Mouse (Mus musculus) heart, embryonic 13.5 days (tissue): ENCODE measurements around the gene Dut. TPM values are rescaled to one million over a fixed set of nuclear protein-coding genes. Genes with fewer than 3 reads are reported as not detected.

Experiments used
- ATAC-seq: fragments of 200-750 bp; cut with Nextera tagmentation; 2 replicates; pipeline ENCODE4 v1.8.0; 2017; ENCODE audit warnings: moderate TSS enrichment; ENCODE audit not compliant: insufficient number of reproducible peaks, low FRiP score, low TSS enrichment; ENCODE audit errors: extremely low read depth
- H3K27ac ChIP-seq: fragments of 300-500 bp; sonication (generic); replicated peaks from 2 replicates; pipeline ENCODE4 v1.5.1; 2015; ENCODE audit warnings: moderate library complexity, mild to moderate bottlenecking, inconsistent platforms
- H3K27me3 ChIP-seq: fragments of 300-500 bp; sonication (generic); replicated peaks from 2 replicates; pipeline ENCODE4 v1.6.1; 2015; ENCODE audit warnings: mild to moderate bottlenecking, inconsistent platforms
- H3K36me3 ChIP-seq: fragments of 300-500 bp; sonication (generic); 2 replicates; pipeline ENCODE4 v1.6.1; 2015; ENCODE audit warnings: mild to moderate bottlenecking, inconsistent platforms
- H3K4me1 ChIP-seq: fragments of 300-500 bp; sonication (generic); 2 replicates; pipeline ENCODE4 v1.6.1; 2015; ENCODE audit warnings: inconsistent platforms
- H3K4me2 ChIP-seq: fragments of 300-500 bp; sonication (generic); 2 replicates; pipeline ENCODE4 v1.6.1; 2015; ENCODE audit warnings: inconsistent platforms, mild to moderate bottlenecking, moderate library complexity
- H3K4me3 ChIP-seq: fragments of 300-500 bp; sonication (generic); 2 replicates; pipeline ENCODE4 v1.5.1; 2015; ENCODE audit warnings: moderate library complexity, mild to moderate bottlenecking, inconsistent platforms
- H3K9ac ChIP-seq: fragments of 300-500 bp; sonication (generic); 2 replicates; pipeline ENCODE4 v1.6.1; 2015; ENCODE audit warnings: inconsistent platforms, mild to moderate bottlenecking, moderate library complexity
- H3K9me3 ChIP-seq: fragments of 300-500 bp; sonication (generic); 2 replicates; pipeline ENCODE4 v1.6.1; 2016; ENCODE audit warnings: inconsistent platforms
- WGBS: fragments of 180-500 bp; shearing (Covaris S2); methylation state at CpG from one replicate; pipeline ENCODE4 v1.1.7; 2015; ENCODE audit warnings: mixed read lengths; 5-methylcytosine and 5-hydroxymethylcytosine counted together
- polyA plus RNA-seq: library from polyadenylated mRNA; unstranded; fragments of >200 nt; fragmentation: Nextera tagmentation; extraction: Ambion mirVana; gene quantifications from 2 replicates; pipeline ENCODE4 v1.2.1, GENCODE M21; 2015

Gene Dut
- polyA plus RNA-seq, 1 experiment from 2014 or later: 113 TPM

DNA sequence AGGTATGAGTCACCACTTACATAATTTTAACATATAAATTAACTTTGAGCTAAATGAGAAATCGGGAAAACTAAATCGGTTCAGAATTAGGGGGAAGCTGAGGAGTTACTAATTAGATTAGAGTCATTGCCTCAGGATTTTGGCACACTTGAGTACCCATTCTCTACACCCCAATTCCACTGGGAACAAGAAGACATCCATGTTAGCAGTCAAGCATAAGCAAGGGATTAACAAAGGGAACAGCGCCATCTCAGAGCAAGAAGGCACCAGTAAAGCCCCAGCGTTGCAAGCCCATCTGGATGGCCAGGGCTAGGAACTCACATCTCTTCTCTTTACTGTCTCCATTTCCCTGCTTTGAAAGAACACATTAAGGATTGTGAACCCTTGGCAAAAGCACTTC lies 38.8 kb downstream of the Dut start:
- Histone ChIP-seq H3K9ac (no peak overlapping the region), H3K36me3 (no peaks in the 10 kb centered on the region), H3K4me3 (no peak overlapping the region), H3K4me1 (no peaks in the 10 kb centered on the region), H3K4me2 (no peak overlapping the region), H3K27me3 (no peaks in the 10 kb centered on the region; the same call in 1 of the 2 replicates), H3K9me3 (no peaks in the 10 kb centered on the region), H3K27ac (no peak overlapping the region)
- ATAC-seq: no peak
- 83% methylated on average over 4 of the region's 4 CpGs for WGBS

DNA sequence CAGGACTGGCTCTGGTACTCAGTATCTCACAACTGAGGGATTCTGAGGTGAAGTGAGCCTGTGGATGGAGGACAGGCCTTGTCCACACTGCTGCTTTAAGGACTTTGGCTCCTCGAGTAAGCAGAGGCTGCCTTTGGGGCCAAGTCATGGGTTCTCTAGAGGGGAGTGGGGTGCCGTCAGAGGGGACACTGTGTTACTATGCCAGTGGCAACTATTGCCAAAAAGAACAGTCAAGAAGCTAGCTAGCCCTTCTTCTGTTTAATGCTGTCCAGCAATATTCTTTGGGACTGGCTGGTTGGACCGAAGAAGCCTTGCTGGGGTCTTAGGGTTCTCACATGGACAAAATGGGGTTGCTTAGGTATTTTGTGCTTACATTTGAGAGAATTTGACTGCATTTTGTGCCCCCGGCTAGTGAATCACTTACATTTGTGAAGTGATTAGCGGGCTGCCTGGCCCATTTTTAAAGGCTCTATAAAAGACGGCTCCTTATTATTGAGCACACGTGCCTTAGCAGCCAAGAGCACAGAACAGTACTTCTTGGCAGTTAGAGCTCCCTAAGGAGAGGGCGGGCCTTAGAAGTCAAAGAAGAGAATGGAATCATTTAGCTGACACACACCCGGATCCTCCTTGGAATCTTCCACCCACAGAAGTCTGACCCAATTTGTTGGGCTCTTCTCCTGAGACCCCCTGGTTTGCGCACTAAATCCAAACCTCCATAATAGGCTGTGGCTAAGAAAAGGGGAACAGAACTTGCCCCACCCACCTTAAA lies 43.4 kb downstream of the Dut start:
- no peaks in the 10 kb centered on the region for H3K9me3 ChIP-seq
- H3K27ac ChIP-seq: no peak overlapping the region
- H3K9ac ChIP-seq: no peak overlapping the region
- no peak overlapping the region for H3K4me3 ChIP-seq
- H3K36me3 ChIP-seq: no peaks in the 10 kb centered on the region
- WGBS: 77% methylated on average over 10 of the region's 10 CpGs
- peaks cover 12% of the 10 kb centered on the region for H3K4me1 ChIP-seq
- no peak for ATAC-seq
- H3K27me3 ChIP-seq: no peaks in the 10 kb centered on the region; the same call in 1 of the 2 replicates
- H3K4me2 ChIP-seq: no peak overlapping the region

DNA sequence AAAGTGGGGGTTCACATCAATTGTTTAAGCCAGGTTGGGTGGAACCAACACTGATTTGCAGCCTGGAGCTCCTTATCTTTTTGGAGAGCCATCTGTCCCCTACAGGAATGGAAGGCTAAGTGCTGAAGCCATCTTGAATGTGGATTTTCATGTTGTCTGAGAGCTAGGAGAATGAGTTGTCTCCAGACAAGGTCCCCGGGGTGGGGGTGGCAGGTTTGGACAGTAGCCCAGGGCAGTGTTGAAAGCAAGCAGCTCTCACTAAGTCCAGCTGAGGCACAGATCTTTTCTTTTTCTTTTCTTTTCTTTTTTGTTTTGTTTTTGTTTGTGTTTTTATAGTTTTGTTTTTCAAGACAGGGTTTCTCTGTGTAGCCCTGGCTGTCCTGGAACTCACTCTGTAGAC lies 44.1 kb downstream of the Dut start:
- Histone ChIP-seq H3K27ac (no peak overlapping the region), H3K27me3 (no peaks in the 10 kb centered on the region; the same call in 1 of the 2 replicates), H3K4me2 (no peak overlapping the region), H3K4me3 (no peak overlapping the region), H3K9ac (no peak overlapping the region), H3K36me3 (no peaks in the 10 kb centered on the region), H3K4me1 (peaks cover 12% of the 10 kb centered on the region), H3K9me3 (no peaks in the 10 kb centered on the region)
- WGBS: 46% methylated on average over 1 of the region's 1 CpGs
- ATAC-seq: no peak

DNA sequence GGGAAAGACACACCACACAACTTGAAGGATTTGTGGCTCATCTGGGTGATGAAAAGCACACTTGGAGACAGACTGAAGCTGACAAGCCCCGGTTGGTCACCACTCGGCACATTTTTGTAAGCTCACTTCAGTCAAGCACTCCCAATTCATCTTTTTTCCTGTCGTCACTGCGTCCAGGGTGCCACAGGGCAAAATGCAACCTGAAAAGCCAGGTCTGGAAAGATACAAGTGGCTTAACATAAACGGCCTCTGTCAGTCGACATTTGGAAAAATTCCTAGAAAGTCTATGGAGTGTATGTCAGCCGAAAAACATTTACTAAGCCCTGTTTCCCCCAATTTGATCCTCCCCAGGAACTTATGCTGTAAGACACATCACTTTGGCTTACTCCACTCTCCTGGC lies 45.6 kb downstream of the Dut start:
- H3K9me3 ChIP-seq: no peaks in the 10 kb centered on the region
- peaks cover 4% of the 10 kb centered on the region; the same call in 1 of the 2 replicates for H3K36me3 ChIP-seq
- no peak overlapping the region for H3K4me3 ChIP-seq
- no peaks in the 10 kb centered on the region; the same call in 1 of the 2 replicates for H3K27me3 ChIP-seq
- no peak overlapping the region for H3K9ac ChIP-seq
- H3K4me1 ChIP-seq: peaks cover 12% of the 10 kb centered on the region
- H3K4me2 ChIP-seq: no peak overlapping the region
- H3K27ac ChIP-seq: no peak overlapping the region
- ATAC-seq: no peak
- WGBS: 42% methylated on average over 7 of the region's 7 CpGs

DNA sequence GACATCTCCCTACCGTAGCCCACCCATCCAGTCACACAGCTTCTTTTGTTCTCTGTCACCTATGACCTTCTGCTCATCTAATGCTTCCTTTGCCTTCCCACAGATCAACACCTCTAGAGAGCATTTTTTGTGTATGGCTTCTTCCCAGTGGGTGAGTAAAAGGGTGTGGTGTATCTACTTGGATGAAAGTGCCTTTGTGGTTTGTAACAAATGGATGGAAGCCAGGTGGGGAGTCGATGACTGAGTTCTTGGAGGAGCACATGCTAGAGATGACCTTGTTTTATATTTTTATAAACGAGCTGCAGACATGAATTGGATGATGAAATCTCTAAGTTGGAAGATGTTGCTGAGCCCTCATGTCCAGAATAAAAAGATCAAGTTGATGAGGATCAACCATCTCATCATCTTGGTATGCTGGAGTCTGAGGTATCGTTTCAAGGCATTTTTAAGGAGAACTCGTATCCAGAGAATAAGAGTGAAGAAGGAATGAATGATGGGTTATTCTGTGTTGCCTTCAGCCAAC lies 47.0 kb downstream of the Dut start:
- Histone ChIP-seq H3K9me3 (no peaks in the 10 kb centered on the region), H3K9ac (no peak overlapping the region), H3K27ac (no peak overlapping the region), H3K27me3 (no peaks in the 10 kb centered on the region), H3K36me3 (peaks cover 9% of the 10 kb centered on the region), H3K4me2 (no peak overlapping the region), H3K4me3 (no peak overlapping the region), H3K4me1 (peaks cover 12% of the 10 kb centered on the region)
- 76% methylated on average over 5 of the region's 5 CpGs for WGBS
- ATAC-seq: no peak

DNA sequence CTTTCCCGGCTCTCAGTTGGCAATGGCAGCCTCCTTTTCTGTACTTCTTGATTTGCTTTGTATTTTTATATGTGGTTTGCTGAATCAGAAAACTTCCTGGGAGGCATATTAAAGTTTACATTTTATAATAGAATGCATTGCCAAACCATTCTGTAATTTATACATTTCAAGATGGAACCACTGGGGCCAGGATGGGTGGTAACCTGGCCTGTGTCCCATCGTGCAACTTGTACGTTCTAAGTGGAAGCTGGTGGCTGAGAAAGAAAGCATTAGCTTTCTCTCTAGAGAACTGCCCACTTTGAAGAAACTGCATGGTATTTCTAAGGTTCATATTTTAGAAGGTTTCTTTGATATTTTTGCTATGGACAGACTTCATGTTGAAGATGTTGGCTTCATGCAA lies 48.5 kb downstream of the Dut start:
- ATAC-seq: no peak
- H3K4me3 ChIP-seq: no peak overlapping the region
- no peak overlapping the region for H3K4me2 ChIP-seq
- no peaks in the 10 kb centered on the region for H3K27me3 ChIP-seq
- no peak overlapping the region for H3K27ac ChIP-seq
- no peaks in the 10 kb centered on the region for H3K9me3 ChIP-seq
- no peak overlapping the region for H3K9ac ChIP-seq
- WGBS: 80% methylated on average over 3 of the region's 3 CpGs
- peaks cover 12% of the 10 kb centered on the region for H3K4me1 ChIP-seq
- peaks cover 13% of the 10 kb centered on the region for H3K36me3 ChIP-seq

DNA sequence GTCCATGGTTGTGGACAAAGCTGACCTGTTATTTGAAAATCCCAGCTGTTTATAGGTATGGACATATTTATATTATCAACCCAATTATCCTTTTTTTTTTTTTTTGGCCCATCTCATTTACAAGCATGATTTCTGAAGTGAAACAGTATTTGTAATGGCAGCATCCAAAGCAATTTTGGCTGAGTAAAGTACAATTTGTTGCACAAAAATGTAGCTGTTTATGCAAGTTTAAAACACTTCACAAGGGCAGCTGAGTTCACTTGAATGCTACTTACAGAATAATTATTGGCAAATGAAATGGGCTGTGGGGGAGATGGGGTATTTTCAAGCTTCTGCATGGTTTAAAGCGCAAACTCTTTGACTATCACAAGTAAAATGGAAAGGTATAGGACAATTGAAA lies 51.9 kb downstream of the Dut start:
- Histone ChIP-seq H3K27ac (no peak overlapping the region), H3K9ac (no peak overlapping the region), H3K4me2 (no peak overlapping the region), H3K36me3 (peaks cover 46% of the 10 kb centered on the region), H3K27me3 (no peaks in the 10 kb centered on the region), H3K4me1 (no peaks in the 10 kb centered on the region), H3K4me3 (no peak overlapping the region), H3K9me3 (no peaks in the 10 kb centered on the region)
- 91% methylated on average over 1 of the region's 1 CpGs for WGBS
- no peak for ATAC-seq

DNA sequence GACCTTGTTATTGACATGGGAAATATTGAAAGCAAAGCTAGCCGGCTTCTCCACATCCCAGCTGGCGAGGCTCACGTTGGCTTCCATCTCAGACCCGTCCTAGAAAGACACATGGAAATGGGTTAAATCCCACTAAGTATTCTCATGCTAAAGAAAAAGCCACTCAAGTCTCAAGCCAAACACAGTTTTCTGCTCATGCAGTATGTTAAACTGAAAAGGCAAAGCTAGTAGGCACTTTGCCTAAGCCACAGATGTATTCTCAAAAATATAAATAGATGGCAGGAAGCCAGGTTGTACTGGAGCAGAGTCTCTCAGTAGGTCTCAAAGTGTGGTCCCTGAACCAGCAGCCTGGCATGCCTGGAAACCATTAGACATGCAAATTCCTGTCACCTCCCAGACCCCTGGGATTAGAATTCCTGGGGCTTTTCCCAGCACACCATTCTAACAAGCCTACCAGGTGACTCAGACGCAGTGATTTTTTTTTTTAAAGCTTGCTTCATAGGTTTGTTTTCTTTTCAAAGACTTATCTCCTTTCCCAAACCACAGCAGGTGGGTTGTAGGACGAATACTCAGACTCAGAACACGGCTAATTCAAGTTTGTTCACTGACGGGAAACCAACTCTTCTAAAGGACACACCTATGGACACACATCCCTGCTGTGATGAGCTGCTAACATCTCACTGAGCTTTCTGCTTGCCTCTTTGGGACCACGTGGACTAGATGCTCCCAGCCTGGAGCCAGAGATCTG lies 55.1 kb downstream of the Dut start:
- Histone ChIP-seq H3K27me3 (no peaks in the 10 kb centered on the region), H3K4me2 (no peak overlapping the region)
- 69% methylated on average over 9 of the region's 9 CpGs for WGBS

DNA sequence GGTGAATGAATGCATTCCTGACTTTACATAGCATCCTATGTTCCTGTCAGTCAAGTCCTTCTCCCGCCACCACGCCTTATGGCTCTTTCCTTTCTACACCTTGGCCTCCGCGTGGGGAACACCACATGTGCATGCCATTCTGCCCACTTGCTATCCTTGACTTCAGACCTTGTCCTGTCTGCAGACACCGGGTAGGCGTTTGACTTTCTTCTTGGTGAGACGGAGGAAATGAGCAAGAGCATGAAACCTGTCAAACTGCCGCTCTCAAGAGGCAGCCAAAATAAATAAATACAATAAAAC lies 55.6 kb downstream of the Dut start:
- no peak overlapping the region for H3K4me2 ChIP-seq
- H3K27me3 ChIP-seq: no peaks in the 10 kb centered on the region
- no peaks in the 10 kb centered on the region for H3K4me1 ChIP-seq
- H3K27ac ChIP-seq: no peak overlapping the region
- H3K9me3 ChIP-seq: no peaks in the 10 kb centered on the region
- H3K36me3 ChIP-seq: peaks cover 76% of the 10 kb centered on the region
- H3K4me3 ChIP-seq: no peak overlapping the region
- H3K9ac ChIP-seq: no peak overlapping the region
- WGBS: 71% methylated on average over 8 of the region's 8 CpGs
- no peak for ATAC-seq

More for the DNA sequence above, 55.1 kb downstream of the Dut start:
- H3K4me3 ChIP-seq: no peak overlapping the region
- H3K9me3 ChIP-seq: no peaks in the 10 kb centered on the region
- H3K36me3 ChIP-seq: peaks cover 74% of the 10 kb centered on the region
- no peak overlapping the region for H3K9ac ChIP-seq
- ATAC-seq: no peak
- no peak overlapping the region for H3K27ac ChIP-seq
- H3K4me1 ChIP-seq: no peaks in the 10 kb centered on the region

DNA sequence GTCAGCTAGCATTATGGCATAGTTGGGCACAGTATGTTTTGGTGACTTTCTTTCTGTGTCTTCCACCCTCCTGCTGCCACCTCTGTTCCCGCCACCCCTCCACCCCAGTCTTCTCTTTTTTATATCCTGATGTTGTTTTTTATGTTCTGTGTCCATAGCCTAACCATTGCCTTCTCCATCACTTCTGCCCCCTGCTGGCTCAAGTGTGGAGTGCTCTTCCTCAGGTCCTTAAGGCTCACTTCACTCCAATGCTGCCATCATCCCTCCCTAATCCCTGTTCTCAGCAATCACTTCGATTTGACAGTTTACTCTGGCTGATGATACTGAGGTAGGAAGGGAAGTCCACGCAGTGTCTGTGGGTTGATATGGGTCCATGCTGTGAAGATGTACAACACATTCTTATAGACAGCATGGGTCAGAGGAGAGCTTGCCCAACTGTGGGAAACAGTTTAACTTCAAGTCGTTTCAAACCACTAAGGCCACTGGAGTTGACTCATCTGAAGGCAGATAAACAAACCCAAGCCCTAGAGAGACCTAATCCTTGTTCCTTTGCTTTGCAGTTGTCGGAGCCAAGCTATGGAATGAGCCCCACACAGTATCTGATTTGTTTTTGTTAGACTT lies 56.9 kb downstream of the Dut start:
- no peak overlapping the region for H3K4me3 ChIP-seq
- no peaks in the 10 kb centered on the region for H3K4me1 ChIP-seq
- peaks cover 85% of the 10 kb centered on the region for H3K36me3 ChIP-seq
- ATAC-seq: no peak
- H3K9me3 ChIP-seq: no peaks in the 10 kb centered on the region
- no peak overlapping the region for H3K4me2 ChIP-seq
- no peak overlapping the region for H3K27ac ChIP-seq
- H3K9ac ChIP-seq: no peak overlapping the region
- no peaks in the 10 kb centered on the region for H3K27me3 ChIP-seq
- WGBS: 59% methylated on average over 5 of the region's 5 CpGs

DNA sequence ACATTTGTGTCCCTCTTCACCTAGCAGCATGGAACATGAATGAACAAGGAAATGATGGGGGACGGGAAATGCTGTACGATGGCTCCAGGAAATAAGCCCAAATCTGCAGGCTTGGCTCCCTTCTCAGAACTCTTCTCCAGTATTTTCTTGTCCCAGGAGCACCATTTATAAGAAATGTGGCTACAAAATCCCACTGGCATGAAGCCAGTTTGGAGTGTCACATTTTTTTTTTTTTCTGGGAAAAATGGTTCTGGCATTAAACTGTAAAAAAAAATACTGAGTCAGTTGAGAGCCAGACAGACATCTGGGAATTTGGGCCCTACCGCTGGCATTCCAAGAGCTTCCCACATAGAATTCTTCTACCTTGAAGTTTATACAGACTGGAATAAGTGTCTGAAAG lies 57.8 kb downstream of the Dut start:
- Histone ChIP-seq H3K27ac (no peak overlapping the region), H3K9ac (no peak overlapping the region), H3K4me2 (no peak overlapping the region), H3K4me1 (no peaks in the 10 kb centered on the region), H3K27me3 (no peaks in the 10 kb centered on the region), H3K4me3 (no peak overlapping the region), H3K36me3 (peaks cover 89% of the 10 kb centered on the region), H3K9me3 (no peaks in the 10 kb centered on the region)
- 77% methylated on average over 3 of the region's 3 CpGs for WGBS
- no peak for ATAC-seq
